Mouse (Mus musculus) small intestine, adult 2 months (tissue): Measurements from ENCODE around the gene Tef. TPM values are rescaled to one million over a fixed set of nuclear protein-coding genes. Genes with fewer than 3 reads are reported as not detected.

ENCODE experiments used
- H3K27ac ChIP-seq: fragments of 200-500 bp; 2 replicates; pipeline ENCODE4 v1.5.1; 2012; ENCODE audit warnings: low read depth, low read length, control low read depth, inconsistent platforms; ENCODE audit not compliant: insufficient read depth
- H3K27me3 ChIP-seq: fragments of 200-500 bp; 2 replicates; pipeline ENCODE4 v1.6.1; 2012; ENCODE audit warnings: mild to moderate bottlenecking, moderate library complexity, low read length, inconsistent platforms; ENCODE audit not compliant: control insufficient read depth, insufficient read depth
- H3K36me3 ChIP-seq: fragments of 200-500 bp; 2 replicates; pipeline ENCODE4 v1.6.1; 2012; ENCODE audit warnings: mild to moderate bottlenecking, low read length, control low read depth, inconsistent platforms; ENCODE audit not compliant: control insufficient read depth, insufficient read depth
- H3K4me1 ChIP-seq: fragments of 200-500 bp; 2 replicates; pipeline ENCODE4 v1.6.1; 2012; ENCODE audit warnings: low read length, inconsistent platforms, mixed read lengths; ENCODE audit not compliant: control insufficient read depth, insufficient read depth, insufficient read length
- H3K4me3 ChIP-seq: fragments of 200-500 bp; 2 replicates; pipeline ENCODE4 v1.5.1; 2012; ENCODE audit warnings: low read depth, mild to moderate bottlenecking, control low read depth, inconsistent platforms, low read length, moderate library complexity
- CTCF ChIP-seq: fragments of 200-500 bp; IDR thresholded peaks from 2 replicates; pipeline ENCODE4 v1.5.1; 2012; ENCODE audit warnings: low read depth, mild to moderate bottlenecking, control low read depth, inconsistent platforms, low read length, moderate library complexity, mixed read lengths; ENCODE audit not compliant: insufficient replicate concordance, insufficient read length; ENCODE audit errors: extremely low read depth
- POLR2A ChIP-seq: fragments of 200-500 bp; IDR thresholded peaks from 2 replicates; pipeline ENCODE4 v1.6.1; 2012; ENCODE audit warnings: low read depth, mild to moderate bottlenecking, control low read depth, inconsistent platforms, low read length, moderate library complexity
- WGBS: fragments of 180-500 bp; shearing (Covaris S2); methylation state at CpG from one replicate; pipeline ENCODE4 v1.1.7; 2018; 5-methylcytosine and 5-hydroxymethylcytosine counted together
- polyA plus RNA-seq: library from polyadenylated mRNA; depleted of rRNA; stranded (reverse); fragments of >200 nt; gene quantifications from 2 replicates; pipeline ENCODE4 v1.2.3, GENCODE M21; 2012

Gene Tef
- polyA plus RNA-seq, 1 experiment, result 9.4 TPM

- Histone ChIP-seq H3K27me3 (no peaks in the 10 kb centered on the region), H3K36me3 (peaks cover 12% of the 10 kb centered on the region), H3K4me1 (peaks cover 8% of the 10 kb centered on the region; the same call in 1 of the 2 replicates), H3K27ac (peak overlapping the region; percentile 97), H3K4me3 (peak overlapping the region; percentile 88)
- no peak for TF ChIP-seq POLR2A
- no peak for TF ChIP-seq CTCF
- WGBS, result under 1% methylated on average over 33 of the region's 33 CpGs
Observed at GRCm38 (mm10) chr15:81857724-81858116, 55.5 kb downstream of the Tef start.

- H3K4me1 ChIP-seq, result peaks cover 8% of the 10 kb centered on the region; the same call in 1 of the 2 replicates
- TF ChIP-seq POLR2A (peak; percentile 100), CTCF (no peak)
- H3K27me3 ChIP-seq, result no peaks in the 10 kb centered on the region
- WGBS, result under 1% methylated on average over 23 of the region's 23 CpGs
- H3K4me3 ChIP-seq, result peak overlapping the region; percentile 88
- peak overlapping the region; percentile 99 for H3K27ac ChIP-seq
- H3K36me3 ChIP-seq, result peaks cover 8% of the 10 kb centered on the region
Observed at GRCm38 (mm10) chr15:81858138-81858516, 55.9 kb downstream of the Tef start.

DNA sequence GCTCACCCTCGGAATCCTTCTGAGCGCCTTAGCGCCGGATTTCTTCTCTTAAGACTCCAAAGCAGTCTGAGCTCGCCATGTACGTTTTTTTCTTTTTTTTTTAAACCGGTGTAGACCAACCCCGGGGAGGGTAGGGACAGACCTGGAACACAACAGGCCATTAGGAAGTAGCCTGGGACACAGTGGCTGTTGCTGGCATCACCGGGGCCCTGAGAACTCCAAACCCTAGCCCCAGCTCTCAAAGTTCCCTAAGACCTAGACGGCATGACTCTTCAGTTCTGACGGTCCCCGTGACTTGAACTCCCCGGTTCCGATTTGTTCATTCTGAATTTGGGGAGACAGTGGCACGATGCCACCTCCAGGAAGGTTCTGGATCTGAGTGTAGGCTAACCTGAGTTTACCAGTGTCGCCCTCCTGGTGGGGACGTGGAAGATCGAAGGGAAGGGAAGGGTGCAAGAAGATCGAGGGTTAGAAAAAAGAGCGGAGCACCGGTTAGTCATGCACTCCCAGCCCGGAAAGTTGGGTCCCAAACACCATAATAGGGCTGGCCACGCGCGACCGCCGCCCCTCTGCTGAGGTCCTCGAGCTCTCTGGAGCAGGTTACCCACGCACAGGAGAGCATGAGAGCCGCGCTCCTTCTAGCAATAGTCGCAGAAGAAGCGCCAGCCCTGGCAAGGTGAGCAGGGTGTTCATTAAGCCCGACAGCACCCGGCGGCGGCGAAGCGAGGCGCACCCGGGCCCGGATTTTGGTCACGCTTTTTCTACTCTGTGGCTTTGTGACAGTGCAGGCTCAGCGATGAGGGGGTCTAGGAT, 56.5 kb downstream of the Tef start, which contains the start of gene Tob2:
Gene Tob2 (minus strand): TSS at position 280 of the 813 bp plus-strand sequence.
- WGBS, result under 1% methylated on average over 44 of the region's 44 CpGs
- Histone ChIP-seq H3K4me1 (peaks cover 8% of the 10 kb centered on the region; the same call in 1 of the 2 replicates), H3K4me3 (peak within 1 kb of the TSS; percentile 88), H3K27me3 (no peaks in the 10 kb centered on the region), H3K27ac (peak within 1 kb of the TSS; percentile 99), H3K36me3 (peaks cover 6% of the 10 kb centered on the region; the same call in 1 of the 2 replicates)
- TF ChIP-seq POLR2A, result no peak
- 0 out of 2 replicates have a peak, but pooled peaks have one; percentile 8 for TF ChIP-seq CTCF

DNA sequence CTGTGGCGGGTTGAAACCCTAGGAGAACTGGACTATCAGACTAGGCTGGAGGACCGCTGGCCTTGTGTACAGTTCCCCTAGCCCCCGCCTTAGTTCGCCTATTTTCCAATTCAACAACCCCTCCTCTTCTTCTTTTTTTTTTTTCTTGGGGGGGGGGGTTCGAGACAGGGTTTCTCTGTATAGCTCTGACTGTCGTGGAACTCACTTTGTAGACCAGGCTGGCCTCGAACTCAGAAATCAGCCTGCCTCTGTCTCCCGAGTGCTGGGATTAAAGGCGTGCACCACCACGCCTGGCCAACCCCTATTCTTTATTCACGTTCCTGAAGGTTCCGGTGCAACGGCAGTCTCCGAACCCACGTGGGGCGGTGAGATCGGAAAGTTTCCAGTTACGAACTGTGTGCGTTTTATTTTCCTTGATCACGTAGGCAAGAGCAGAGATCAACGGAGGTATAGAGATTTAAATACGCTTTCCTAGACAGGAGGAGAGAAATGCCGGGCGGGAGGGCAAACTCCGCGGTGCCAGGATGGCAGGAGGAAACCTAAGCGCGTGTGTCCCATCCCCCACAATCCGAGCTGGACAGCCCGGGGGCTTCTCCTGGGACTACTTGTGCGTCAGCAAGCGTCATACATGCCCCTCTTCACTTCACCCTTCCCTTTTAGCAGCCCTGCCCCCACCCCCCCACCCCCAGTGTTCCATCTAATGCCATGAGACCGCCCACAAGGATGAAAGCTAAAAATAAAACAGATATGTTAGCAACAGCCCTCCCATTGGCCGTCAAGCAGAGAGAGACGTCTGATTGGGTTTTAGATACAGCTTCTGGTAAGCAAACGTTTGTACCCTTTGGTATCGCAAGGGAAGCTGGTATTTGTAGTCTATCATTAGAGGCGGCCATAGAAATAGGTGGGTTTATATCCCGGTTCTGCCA, 57.4 kb downstream of the Tef start:
- no peak; the same call in 1 of the 2 replicates for TF ChIP-seq POLR2A
- no peak for TF ChIP-seq CTCF
- H3K27me3 ChIP-seq, result no peaks in the 10 kb centered on the region
- H3K27ac ChIP-seq, result peak overlapping the region; percentile 99
- peaks cover 8% of the 10 kb centered on the region; the same call in 1 of the 2 replicates for H3K4me1 ChIP-seq
- H3K4me3 ChIP-seq, result peak overlapping the region; percentile 88
- WGBS, result under 1% methylated on average over 39 of the region's 39 CpGs
- peaks cover 6% of the 10 kb centered on the region; the same call in 1 of the 2 replicates for H3K36me3 ChIP-seq

- TF ChIP-seq POLR2A, result no peak
- no peak for TF ChIP-seq CTCF
- Histone ChIP-seq H3K4me1 (peaks cover 5% of the 10 kb centered on the region; the same call in 1 of the 2 replicates), H3K27me3 (no peaks in the 10 kb centered on the region), H3K36me3 (peaks cover 13% of the 10 kb centered on the region), H3K27ac (peak overlapping the region; percentile 67), H3K4me3 (no peak overlapping the region)
- WGBS, result 11% methylated on average over 8 of the region's 8 CpGs
Observed at GRCm38 (mm10) chr15:81860471-81861135, 58.4 kb downstream of the Tef start.

- no peak overlapping the region for H3K4me3 ChIP-seq
- no peaks in the 10 kb centered on the region for H3K27me3 ChIP-seq
- TF ChIP-seq POLR2A (no peak), CTCF (no peak)
- H3K4me1 ChIP-seq, result peaks cover 2% of the 10 kb centered on the region; the same call in 1 of the 2 replicates
- H3K27ac ChIP-seq, result no peak overlapping the region
- H3K36me3 ChIP-seq, result peaks cover 46% of the 10 kb centered on the region
- WGBS, result 88% methylated on average over 7 of the region's 7 CpGs
Observed at GRCm38 (mm10) chr15:81864238-81864637, 62.0 kb downstream of the Tef start.
